Mouse (Mus musculus) midbrain, embryonic 15.5 days (tissue): ENCODE measurements around the gene Rab3gap1. TPM values are rescaled to one million over a fixed set of nuclear protein-coding genes. Genes with fewer than 3 reads are reported as not detected.

Experiments
- ATAC-seq: fragments of 200-750 bp; cut with Nextera tagmentation; replicated peaks from 2 replicates; pipeline ENCODE4 v1.8.0; 2017; ENCODE audit warnings: moderate TSS enrichment
- H3K27ac ChIP-seq: fragments of 300-500 bp; sonication (generic); 2 replicates; pipeline ENCODE4 v1.5.1; 2015; ENCODE audit warnings: mild to moderate bottlenecking, inconsistent platforms
- H3K27me3 ChIP-seq: fragments of 300-500 bp; sonication (generic); replicated peaks from 2 replicates; pipeline ENCODE4 v1.6.1; 2015; ENCODE audit warnings: inconsistent platforms
- H3K36me3 ChIP-seq: fragments of 300-500 bp; sonication (generic); replicated peaks from 2 replicates; pipeline ENCODE4 v1.6.1; 2015; ENCODE audit warnings: inconsistent platforms
- H3K4me1 ChIP-seq: fragments of 300-500 bp; sonication (generic); 2 replicates; pipeline ENCODE4 v1.6.1; 2015; ENCODE audit warnings: inconsistent platforms
- H3K4me2 ChIP-seq: fragments of 300-500 bp; sonication (generic); 2 replicates; pipeline ENCODE4 v1.6.1; 2015; ENCODE audit warnings: inconsistent platforms, mild to moderate bottlenecking, moderate library complexity
- H3K4me3 ChIP-seq: fragments of 300-500 bp; sonication (generic); 2 replicates; pipeline ENCODE4 v1.5.1; 2015; ENCODE audit warnings: mild to moderate bottlenecking, inconsistent platforms
- H3K9ac ChIP-seq: fragments of 300-500 bp; sonication (generic); 2 replicates; pipeline ENCODE4 v1.6.1; 2015; ENCODE audit warnings: mild to moderate bottlenecking, inconsistent platforms
- H3K9me3 ChIP-seq: fragments of 300-500 bp; sonication (generic); 2 replicates; pipeline ENCODE4 v1.6.1; 2016; ENCODE audit warnings: inconsistent platforms
- WGBS: fragments of 180-500 bp; shearing (Covaris S2); methylation state at CpG from one replicate; pipeline ENCODE4 v1.1.7; 2015; ENCODE audit warnings: mixed read lengths; 5-methylcytosine and 5-hydroxymethylcytosine counted together
- polyA plus RNA-seq: library from polyadenylated mRNA; unstranded; fragments of >200 nt; fragmentation: Nextera tagmentation; extraction: Ambion mirVana; gene quantifications from 2 replicates; pipeline ENCODE4 v1.2.1, GENCODE M21; 2015

Rab3gap1 gene
- polyA plus RNA-seq, 1 experiment from 2014 or later, result 24.4 TPM

- no peak for ATAC-seq
- Histone ChIP-seq H3K4me3 (no peak overlapping the region), H3K27ac (no peak overlapping the region), H3K27me3 (no peaks in the 10 kb centered on the region), H3K9ac (no peak overlapping the region), H3K4me2 (no peak overlapping the region), H3K36me3 (no peaks in the 10 kb centered on the region), H3K9me3 (no peaks in the 10 kb centered on the region), H3K4me1 (peaks cover 21% of the 10 kb centered on the region)
- WGBS, result 98% methylated on average over 3 of the region's 3 CpGs
Observed at GRCm38 (mm10) chr1:127963326-127963725, 94.8 kb downstream of the Rab3gap1 start.

- Histone ChIP-seq H3K4me2 (no peak overlapping the region), H3K36me3 (no peaks in the 10 kb centered on the region), H3K9ac (no peak overlapping the region), H3K27me3 (no peaks in the 10 kb centered on the region), H3K9me3 (no peaks in the 10 kb centered on the region), H3K4me1 (no peaks in the 10 kb centered on the region), H3K27ac (no peak overlapping the region), H3K4me3 (no peak overlapping the region)
- WGBS, result 86% methylated on average over 4 of the region's 4 CpGs
- no peak for ATAC-seq
Observed at GRCm38 (mm10) chr1:127970870-127971269, 102.3 kb downstream of the Rab3gap1 start.

- no peaks in the 10 kb centered on the region for H3K27me3 ChIP-seq
- H3K27ac ChIP-seq, result no peak overlapping the region
- H3K36me3 ChIP-seq, result no peaks in the 10 kb centered on the region
- 93% methylated on average over 4 of the region's 4 CpGs for WGBS
- no peak for ATAC-seq
- H3K9me3 ChIP-seq, result no peaks in the 10 kb centered on the region
- H3K4me2 ChIP-seq, result no peak overlapping the region
- no peak overlapping the region for H3K9ac ChIP-seq
- no peak overlapping the region for H3K4me3 ChIP-seq
- no peaks in the 10 kb centered on the region for H3K4me1 ChIP-seq
Observed at GRCm38 (mm10) chr1:127974082-127974481, 105.5 kb downstream of the Rab3gap1 start.

GRCm38 (mm10) chr1:127975676-127976075 is 107.1 kb downstream of the Rab3gap1 start:
- Histone ChIP-seq H3K27ac (no peak overlapping the region), H3K9ac (no peak overlapping the region), H3K9me3 (no peaks in the 10 kb centered on the region), H3K36me3 (no peaks in the 10 kb centered on the region), H3K4me3 (no peak overlapping the region), H3K4me1 (no peaks in the 10 kb centered on the region), H3K27me3 (no peaks in the 10 kb centered on the region), H3K4me2 (no peak overlapping the region)
- ATAC-seq, result no peak
- 81% methylated on average over 2 of the region's 2 CpGs for whole genome bisulfite sequencing

- Histone ChIP-seq H3K36me3 (no peaks in the 10 kb centered on the region), H3K9ac (no peak overlapping the region), H3K9me3 (no peaks in the 10 kb centered on the region), H3K27me3 (no peaks in the 10 kb centered on the region), H3K27ac (no peak overlapping the region), H3K4me3 (no peak overlapping the region), H3K4me2 (no peak overlapping the region), H3K4me1 (no peaks in the 10 kb centered on the region)
- WGBS, result 88% methylated on average over 6 of the region's 6 CpGs
- ATAC-seq, result no peak
Observed at GRCm38 (mm10) chr1:127976106-127976505, 107.5 kb downstream of the Rab3gap1 start.

- 97% methylated on average over 1 of the region's 1 CpGs for WGBS
Observed at GRCm38 (mm10) chr1:127978125-127978524, 109.6 kb downstream of the Rab3gap1 start.

GRCm38 (mm10) chr1:127980911-127981559 is 112.5 kb downstream of the Rab3gap1 start:
- no peak overlapping the region for H3K4me2 ChIP-seq
- no peak overlapping the region for H3K4me3 ChIP-seq
- no peaks in the 10 kb centered on the region for H3K9me3 ChIP-seq
- H3K27ac ChIP-seq, result no peak overlapping the region
- 86% methylated on average over 2 of the region's 2 CpGs for WGBS
- ATAC-seq, result no peak
- no peaks in the 10 kb centered on the region for H3K36me3 ChIP-seq
- H3K4me1 ChIP-seq, result no peaks in the 10 kb centered on the region
- no peaks in the 10 kb centered on the region for H3K27me3 ChIP-seq
- no peak overlapping the region for H3K9ac ChIP-seq

More at GRCm38 (mm10) chr1:127978125-127978524, 109.6 kb downstream of the Rab3gap1 start:
- Histone ChIP-seq H3K4me2 (no peak overlapping the region), H3K36me3 (no peaks in the 10 kb centered on the region), H3K9ac (no peak overlapping the region), H3K4me3 (no peak overlapping the region), H3K27me3 (no peaks in the 10 kb centered on the region), H3K4me1 (no peaks in the 10 kb centered on the region), H3K27ac (no peak overlapping the region), H3K9me3 (no peaks in the 10 kb centered on the region)
- ATAC-seq, result no peak

- 87% methylated on average over 3 of the region's 3 CpGs for whole genome bisulfite sequencing
- ATAC-seq, result no peak
- Histone ChIP-seq H3K9ac (no peak overlapping the region), H3K36me3 (no peaks in the 10 kb centered on the region), H3K4me3 (no peak overlapping the region), H3K27ac (no peak overlapping the region), H3K27me3 (no peaks in the 10 kb centered on the region), H3K9me3 (no peaks in the 10 kb centered on the region), H3K4me1 (no peaks in the 10 kb centered on the region), H3K4me2 (no peak overlapping the region)
Observed at GRCm38 (mm10) chr1:127982268-127982667, 113.7 kb downstream of the Rab3gap1 start.

- no peak for ATAC-seq
Observed at GRCm38 (mm10) chr1:127983274-127983993, 114.9 kb downstream of the Rab3gap1 start.

GRCm38 (mm10) chr1:127985391-127985790 is 116.8 kb downstream of the Rab3gap1 start:
- H3K27me3 ChIP-seq, result no peaks in the 10 kb centered on the region
- H3K4me2 ChIP-seq, result no peak overlapping the region
- no peak overlapping the region for H3K4me3 ChIP-seq
- 34% methylated on average over 3 of the region's 3 CpGs for whole genome bisulfite sequencing
- H3K9me3 ChIP-seq, result no peaks in the 10 kb centered on the region
- no peaks in the 10 kb centered on the region for H3K36me3 ChIP-seq
- H3K27ac ChIP-seq, result no peak overlapping the region
- no peak for ATAC-seq
- H3K4me1 ChIP-seq, result peaks cover 9% of the 10 kb centered on the region
- H3K9ac ChIP-seq, result no peak overlapping the region

More at GRCm38 (mm10) chr1:127983274-127983993, 114.9 kb downstream of the Rab3gap1 start:
- Histone ChIP-seq H3K27me3 (no peaks in the 10 kb centered on the region), H3K9me3 (no peaks in the 10 kb centered on the region), H3K36me3 (no peaks in the 10 kb centered on the region), H3K4me2 (no peak overlapping the region), H3K4me1 (no peaks in the 10 kb centered on the region), H3K27ac (no peak overlapping the region), H3K4me3 (no peak overlapping the region), H3K9ac (no peak overlapping the region)
- 93% methylated on average over 5 of the region's 5 CpGs for WGBS

GRCm38 (mm10) chr1:127988246-127988645 is 119.7 kb downstream of the Rab3gap1 start:
- ATAC-seq, result no peak
- H3K27ac ChIP-seq, result no peak overlapping the region
- no peak overlapping the region for H3K4me3 ChIP-seq
- H3K9ac ChIP-seq, result no peak overlapping the region
- no peaks in the 10 kb centered on the region for H3K9me3 ChIP-seq
- no peaks in the 10 kb centered on the region for H3K36me3 ChIP-seq
- no peak overlapping the region for H3K4me2 ChIP-seq
- H3K4me1 ChIP-seq, result peaks cover 11% of the 10 kb centered on the region
- 84% methylated on average over 3 of the region's 3 CpGs for WGBS
- no peaks in the 10 kb centered on the region for H3K27me3 ChIP-seq

GRCm38 (mm10) chr1:127989387-127989786 is 120.8 kb downstream of the Rab3gap1 start:
- H3K27me3 ChIP-seq, result no peaks in the 10 kb centered on the region
- H3K4me3 ChIP-seq, result no peak overlapping the region
- peaks cover 11% of the 10 kb centered on the region for H3K4me1 ChIP-seq
- H3K9me3 ChIP-seq, result no peaks in the 10 kb centered on the region
- no peak for ATAC-seq
- H3K27ac ChIP-seq, result no peak overlapping the region
- H3K36me3 ChIP-seq, result no peaks in the 10 kb centered on the region
- 72% methylated on average over 4 of the region's 4 CpGs for WGBS
- no peak overlapping the region for H3K9ac ChIP-seq
- no peak overlapping the region for H3K4me2 ChIP-seq
